Mouse (Mus musculus) spleen, embryonic (tissue): ENCODE measurements around the gene Klf1.

Experiments
- CTCF ChIA-PET: fragments of 350-600 bp; sonication (Branson Sonifier 250); formaldehyde crosslinking; loops from one replicate; lab custom pipeline; 2022; lab: Charles Lee

Klf1 gene

GRCm38 (mm10) chr8:84901752-84902151, at the start of gene Klf1:
TSS of gene Klf1 (plus strand) at chr8:84901928.
- CTCF ChIA-PET: interaction anchor here (0.9 to 1.6 kb wide), 3 partner anchors 8 to 30 kb away, joined by 3 to 5 read pairs (median 3); partner anchors contain the start of genes Gcdh and Syce2

- CTCF ChIA-PET: interaction anchor here (0.6 to 0.7 kb wide), 2 partner anchors 14 to 168 kb away, joined by 3 to 5 read pairs; no protein-coding TSS in a partner anchor
Measured at GRCm38 (mm10) chr8:84856434-84856833, 45.3 kb upstream of the Klf1 start.

- CTCF ChIA-PET: interaction anchor here (0.6 to 0.7 kb wide), 2 partner anchors 15 to 167 kb away, joined by 3 to 5 read pairs; no protein-coding TSS in a partner anchor
Measured at GRCm38 (mm10) chr8:84856864-84857441, 44.8 kb upstream of the Klf1 start, which contains the start of gene Farsa. TSS of gene Farsa (plus strand) at chr8:84856989.

- CTCF ChIA-PET: interaction anchor here (0.6 to 1.6 kb wide), 9 partner anchors 9 to 259 kb away, joined by 3 to 8 read pairs (median 3); partner anchors contain the start of genes Calr and Klf1
Measured at GRCm38 (mm10) chr8:84871376-84872308, 30.1 kb upstream of the Klf1 start, which contains the start of gene Syce2. TSS of gene Syce2 (plus strand) at chr8:84872111.

DNA sequence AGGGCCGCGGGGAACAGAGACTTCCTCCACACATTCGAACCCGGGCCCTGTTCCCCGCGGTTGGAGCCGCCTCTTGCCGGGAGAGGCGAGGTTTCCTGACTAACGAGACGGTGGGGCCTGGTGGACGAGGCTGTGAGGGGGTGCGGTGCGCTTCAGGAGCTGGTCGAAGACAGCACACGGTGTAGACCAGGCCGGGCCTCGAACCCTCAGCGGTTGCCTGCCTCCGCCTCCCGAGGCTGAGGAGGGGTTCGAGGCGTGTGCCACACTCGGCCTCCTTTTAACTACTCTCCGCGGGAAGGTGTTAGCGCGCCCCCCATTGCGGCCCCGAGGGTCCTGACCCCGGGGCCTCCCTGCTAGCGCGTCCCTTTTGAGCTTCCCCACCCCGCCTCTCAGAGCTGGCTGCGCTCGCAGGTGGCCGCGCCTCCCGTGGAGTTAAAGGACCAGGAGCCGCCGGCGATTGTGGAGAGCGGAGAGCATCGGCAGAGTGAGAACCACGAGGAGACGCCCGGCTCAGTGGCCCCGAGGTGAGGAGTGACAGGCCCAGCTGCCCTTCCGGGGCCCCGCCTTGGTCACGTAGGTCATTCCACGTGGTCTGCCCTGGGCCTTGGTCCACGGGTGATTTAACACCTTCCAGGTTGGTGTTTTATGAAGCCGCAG, 29.3 kb upstream of the Klf1 start:
- CTCF ChIA-PET: interaction anchor here (1.0 to 1.6 kb wide), 6 partner anchors 10 to 117 kb away, joined by 3 to 5 read pairs (median 3); partner anchors contain the start of genes Calr and Klf1

DNA sequence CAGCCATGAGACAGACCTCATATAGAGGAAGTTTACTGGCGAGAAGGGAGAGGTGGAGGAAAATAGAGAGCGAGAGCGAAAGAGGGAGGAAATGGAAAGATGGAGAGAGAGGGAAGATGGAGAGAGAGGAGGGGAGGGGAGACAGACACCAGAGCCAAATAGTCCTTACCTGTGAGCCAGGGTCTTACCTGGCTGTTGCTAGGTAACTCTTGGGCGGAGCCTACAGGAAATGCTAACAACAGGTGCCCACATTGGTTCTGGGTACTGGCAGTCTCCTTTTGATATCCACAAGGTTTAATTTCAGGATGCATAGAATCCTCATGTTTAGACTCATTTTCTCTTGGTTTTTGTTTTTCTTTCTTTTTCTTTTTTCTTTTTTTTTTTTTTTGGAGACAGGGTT, 28.7 kb upstream of the Klf1 start:
- CTCF ChIA-PET: no interaction called here

- CTCF ChIA-PET: interaction anchor here (1.0 kb wide), 1 partner anchor 29 kb away, joined by 3 read pairs; no protein-coding TSS in a partner anchor
Measured at GRCm38 (mm10) chr8:84874339-84874738, 27.4 kb upstream of the Klf1 start.

- CTCF ChIA-PET: interaction anchor here (0.6 kb wide), 1 partner anchor 9 kb away, joined by 3 read pairs; no protein-coding TSS in a partner anchor
Measured at GRCm38 (mm10) chr8:84877297-84878035, 24.3 kb upstream of the Klf1 start.

- CTCF ChIA-PET: interaction anchor here (0.7 kb wide), 1 partner anchor 74 kb away, joined by 7 read pairs; no protein-coding TSS in a partner anchor
Measured at GRCm38 (mm10) chr8:84878915-84879314, 22.8 kb upstream of the Klf1 start.

GRCm38 (mm10) chr8:84884728-84885127, 17.0 kb upstream of the Klf1 start:
- CTCF ChIA-PET: no interaction called here

DNA sequence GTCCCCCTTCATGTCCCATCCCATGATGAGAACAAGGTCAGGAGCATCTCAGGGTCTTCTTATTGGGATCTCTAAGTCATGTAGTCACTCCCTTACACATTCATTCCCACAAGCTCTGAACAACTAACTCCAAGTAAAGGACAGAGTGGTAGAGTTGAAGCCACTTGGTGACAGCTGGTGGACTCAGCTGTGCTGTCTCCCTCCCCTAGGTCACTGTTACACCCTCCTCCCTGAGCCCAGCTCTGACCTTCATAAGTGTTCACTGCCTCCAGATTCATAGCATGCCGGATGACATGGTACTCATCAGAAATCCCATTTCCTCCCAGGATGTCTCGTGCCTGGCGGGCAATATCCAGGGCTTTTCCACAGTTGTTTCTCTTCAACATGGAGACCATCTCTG, 13.4 kb upstream of the Klf1 start:
- CTCF ChIA-PET: interaction anchor here (0.6 kb wide), 1 partner anchor 41 kb away, joined by 5 read pairs; no protein-coding TSS in a partner anchor

- CTCF ChIA-PET: no interaction called here
Measured at GRCm38 (mm10) chr8:84889141-84889540, 12.6 kb upstream of the Klf1 start.

DNA sequence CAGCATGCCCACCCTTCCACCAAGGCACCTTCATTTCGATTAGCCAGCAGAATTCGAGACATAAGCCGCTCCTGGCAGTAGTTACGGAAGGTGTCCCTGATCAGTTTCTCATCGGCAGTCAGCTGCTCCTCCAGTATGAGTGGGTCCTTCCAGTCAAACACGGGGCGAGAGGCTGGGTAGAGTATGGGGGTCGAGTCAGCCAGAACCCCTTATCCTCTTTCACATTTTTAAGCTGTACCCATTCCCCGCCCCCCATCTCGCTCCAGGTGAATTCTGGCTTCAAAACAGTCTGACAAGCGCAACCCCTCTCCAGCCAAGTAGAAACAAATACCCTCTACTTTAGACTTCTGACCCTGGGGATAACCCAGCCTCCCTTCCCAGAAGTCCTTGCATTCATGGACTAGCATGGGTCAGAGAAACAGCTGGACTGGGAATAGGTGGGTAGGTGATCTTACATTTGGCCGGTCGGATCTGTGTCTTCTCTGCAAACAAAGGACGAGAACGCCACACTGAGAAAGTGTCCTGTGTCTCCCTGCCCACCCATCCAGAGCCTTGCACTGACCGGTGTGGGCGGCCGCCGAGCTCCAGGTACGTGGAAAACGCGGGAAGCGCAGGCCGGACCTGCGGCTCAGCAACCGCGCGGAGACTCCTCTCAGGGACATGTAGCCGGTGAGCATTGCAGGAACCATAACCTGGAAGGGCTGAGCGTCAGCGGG, 8.6 kb upstream of the Klf1 start:
- CTCF ChIA-PET: interaction anchor here (0.7 to 1.2 kb wide), 3 partner anchors 10 to 947 kb away, joined by 3 to 5 read pairs (median 3); partner anchors contain the start of genes Itfg1 and Phkb

DNA sequence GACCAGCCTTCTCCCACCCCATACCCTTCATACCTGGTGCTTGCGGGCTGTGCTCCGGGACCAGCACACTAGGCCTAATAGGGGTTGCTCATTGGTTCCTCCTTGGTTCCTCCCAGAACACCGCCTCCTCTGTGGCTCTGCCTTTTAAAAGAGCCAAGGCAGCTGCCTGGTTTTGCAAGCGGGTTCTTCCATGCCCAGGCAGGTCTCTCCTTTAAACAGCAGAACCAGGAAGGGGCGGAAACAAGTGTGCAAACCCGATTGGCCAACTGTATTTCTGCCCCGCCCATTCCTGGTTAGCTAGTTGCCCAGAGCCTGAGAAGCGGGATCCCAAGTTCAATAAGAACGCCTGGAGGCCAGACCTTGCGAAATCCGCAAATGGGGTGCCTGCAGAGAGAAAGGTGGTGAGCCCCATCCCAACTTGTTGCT, 8.0 kb upstream of the Klf1 start, which contains the start of gene Gcdh:
Gene Gcdh (minus strand): TSS at position 213 of the 426 bp plus-strand sequence.
- CTCF ChIA-PET: interaction anchor here (0.7 to 1.2 kb wide), 3 partner anchors 9 to 947 kb away, joined by 3 to 5 read pairs (median 3); partner anchors contain the start of genes Itfg1 and Phkb

- CTCF ChIA-PET: interaction anchor here (0.6 kb wide), 2 partner anchors 8 to 78 kb away, joined by 4 read pairs; no protein-coding TSS in a partner anchor
Measured at GRCm38 (mm10) chr8:84895963-84896362, 5.8 kb upstream of the Klf1 start.

DNA sequence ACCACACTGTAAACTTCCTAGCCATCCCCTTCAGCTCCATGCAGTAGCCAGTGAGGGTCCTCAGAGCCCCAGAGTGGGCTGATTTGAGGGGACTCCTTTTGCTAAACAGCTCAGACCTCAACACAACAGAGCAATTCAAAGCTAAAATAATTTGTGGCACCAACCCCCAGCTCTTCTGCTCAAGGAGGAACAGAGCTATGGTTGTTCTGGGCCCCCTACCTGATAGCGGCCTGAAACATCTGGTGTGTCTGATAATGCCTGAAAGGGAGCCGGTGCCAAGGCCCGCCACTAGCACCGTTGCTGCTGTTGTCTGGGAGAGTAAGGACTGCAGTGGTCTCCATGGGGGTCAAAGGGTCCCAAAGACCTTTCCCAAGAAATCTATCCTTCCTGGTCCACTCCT, 657 bp upstream of the Klf1 start:
- CTCF ChIA-PET: no interaction called here

DNA sequence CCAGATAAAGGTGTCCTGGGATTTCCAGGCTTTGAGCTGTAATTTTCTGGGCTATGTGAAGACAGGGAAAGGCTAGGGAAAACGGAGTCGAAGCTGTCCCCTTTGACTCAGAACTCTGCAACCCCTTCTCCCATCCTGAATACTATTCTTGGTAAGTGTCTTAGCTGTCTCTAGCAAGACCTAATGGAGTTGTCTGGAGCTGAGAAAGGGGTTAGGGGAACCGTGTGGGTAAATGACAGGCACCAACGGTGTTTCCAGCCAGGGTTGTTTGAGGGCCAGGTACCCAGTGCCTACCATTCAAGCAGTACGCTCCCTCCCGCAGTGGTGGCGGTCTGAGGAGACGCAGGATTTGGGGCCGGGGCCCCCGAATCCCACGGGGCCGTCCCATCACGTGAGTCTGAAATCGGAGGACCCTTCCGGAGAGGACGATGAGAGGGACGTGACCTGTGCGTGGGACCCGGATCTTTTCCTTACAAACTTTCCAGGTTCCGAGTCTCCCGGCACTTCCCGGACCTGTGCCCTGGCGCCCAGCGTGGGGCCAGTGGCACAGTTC, 715 bp downstream of the Klf1 start:
- CTCF ChIA-PET: interaction anchor here (0.6 to 1.6 kb wide), 8 partner anchors 9 to 144 kb away, joined by 3 to 5 read pairs (median 3); partner anchors contain the start of genes Gcdh and Syce2

- CTCF ChIA-PET: interaction anchor here (0.6 to 1.6 kb wide), 7 partner anchors 10 to 46 kb away, joined by 3 to 5 read pairs (median 3); partner anchors contain the start of genes Gcdh and Syce2
Measured at GRCm38 (mm10) chr8:84902920-84903661, 1.4 kb downstream of the Klf1 start.
